Mouse (Mus musculus) right cerebral cortex, postnatal 10 days (tissue): ENCODE measurements around the gene Vps25.

Source experiments
- DNase-seq, 2 experiments: peaks; one replicate each; pipeline ENCODE4 v3.0.0; 2021; ENCODE audit warnings: low spot score in 2 of 2

The Vps25 gene

DNA sequence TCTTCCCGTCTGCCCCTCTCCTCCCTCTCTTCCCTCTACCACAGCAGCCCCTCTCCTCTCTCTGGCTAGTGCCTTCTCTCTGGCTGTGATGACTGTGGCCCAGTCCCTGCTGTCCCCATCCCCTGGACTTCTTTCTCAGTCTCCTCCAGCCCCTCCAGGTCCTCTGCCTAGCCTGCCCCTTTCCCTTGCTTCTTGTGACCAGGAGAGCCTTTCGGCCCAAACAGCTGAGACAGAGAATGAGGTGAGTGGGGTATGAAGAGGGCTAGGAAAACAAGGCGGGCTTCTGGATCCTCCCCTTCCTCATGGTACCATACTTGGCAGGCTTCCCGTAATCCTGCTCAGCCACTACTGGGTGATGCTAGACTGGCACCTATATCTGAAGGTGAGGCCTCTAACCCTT is 21.8 kb downstream of the Vps25 start:
- DNase-seq: no peak

GRCm38 (mm10) chr11:101276319-101277070 is 23.0 kb downstream of the Vps25 start:
- DNase-seq: no peak

GRCm38 (mm10) chr11:101277381-101278222 is 24.1 kb downstream of the Vps25 start:
- DNase-seq: no peak

DNA sequence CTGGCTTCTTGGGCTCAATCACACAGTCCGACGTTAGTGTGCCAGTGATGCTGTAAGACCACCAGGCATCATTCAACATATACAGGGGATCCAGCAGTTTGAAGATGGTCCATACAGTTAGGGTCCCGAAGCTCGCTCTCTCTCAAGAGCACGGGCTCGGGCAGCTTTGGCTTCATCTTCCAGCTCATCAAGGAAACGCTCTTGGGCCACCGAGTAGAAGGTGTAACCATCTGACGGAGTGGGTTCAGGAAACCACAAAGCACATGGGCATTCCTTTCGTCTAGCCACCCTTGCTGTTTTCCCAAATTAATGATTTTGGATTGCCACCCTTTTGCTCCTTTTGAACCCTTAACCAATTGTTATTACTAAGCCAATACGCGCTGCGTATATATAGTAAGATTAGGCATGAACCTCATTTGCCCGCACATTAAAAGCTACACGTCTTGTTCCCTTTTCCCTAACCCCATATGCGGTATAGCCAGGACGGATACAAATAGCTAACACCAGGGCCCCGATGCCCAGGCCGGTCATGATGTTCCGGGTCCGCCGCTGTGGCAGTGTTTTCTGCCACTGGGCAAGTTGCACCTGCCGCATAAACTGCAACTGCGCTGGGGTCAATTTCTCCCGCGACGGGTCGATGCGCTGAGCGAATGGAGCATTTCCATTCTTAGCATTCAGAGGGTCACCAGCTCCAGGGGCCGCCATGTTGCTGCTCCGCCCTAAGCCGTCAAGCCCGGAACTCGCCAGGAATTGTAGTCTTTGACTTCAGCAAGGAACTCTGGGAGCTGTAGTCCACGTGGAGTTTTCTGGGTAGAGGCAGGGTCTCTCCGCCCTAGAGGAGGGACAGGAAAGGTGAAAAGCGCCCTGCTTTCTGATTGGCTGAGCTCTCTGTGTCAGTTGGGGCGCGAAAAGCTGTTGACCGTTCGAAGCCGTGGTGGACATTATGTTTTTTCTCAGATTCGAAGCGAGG is 25.0 kb downstream of the Vps25 start, which contains the start of the genes Cntd1 and Coa3:
Gene Cntd1, plus strand, starts transcription at position 790 of the 970 bp plus-strand sequence.
Gene Coa3, minus strand, starts transcription at position 892 of the 970 bp plus-strand sequence.
- DNase-seq: peak; percentile 92 to 94

- DNase-seq: no peak
These were observed 25.7 kb downstream of the Vps25 start for GRCm38 (mm10) chr11:101279193-101279569.

DNA sequence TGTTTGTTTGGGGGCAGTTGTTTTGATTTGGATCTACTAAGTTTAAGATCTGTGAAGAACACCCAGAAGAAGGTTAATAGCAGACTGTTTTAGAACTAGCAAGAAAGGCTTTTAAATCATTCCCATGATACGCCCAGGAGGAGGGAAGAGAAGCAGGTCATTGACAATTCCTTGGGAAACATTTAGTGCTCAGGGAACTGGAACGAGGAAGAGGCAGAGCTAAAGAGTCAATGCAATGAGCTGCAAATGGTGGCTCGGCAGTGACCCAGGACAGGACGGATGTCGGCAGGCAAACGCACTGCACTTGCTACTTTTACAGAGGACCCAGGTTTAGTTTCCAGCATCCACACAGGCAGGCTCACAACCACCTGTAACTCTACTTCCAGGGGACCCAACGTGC is 27.3 kb downstream of the Vps25 start:
- DNase-seq: no peak

DNA sequence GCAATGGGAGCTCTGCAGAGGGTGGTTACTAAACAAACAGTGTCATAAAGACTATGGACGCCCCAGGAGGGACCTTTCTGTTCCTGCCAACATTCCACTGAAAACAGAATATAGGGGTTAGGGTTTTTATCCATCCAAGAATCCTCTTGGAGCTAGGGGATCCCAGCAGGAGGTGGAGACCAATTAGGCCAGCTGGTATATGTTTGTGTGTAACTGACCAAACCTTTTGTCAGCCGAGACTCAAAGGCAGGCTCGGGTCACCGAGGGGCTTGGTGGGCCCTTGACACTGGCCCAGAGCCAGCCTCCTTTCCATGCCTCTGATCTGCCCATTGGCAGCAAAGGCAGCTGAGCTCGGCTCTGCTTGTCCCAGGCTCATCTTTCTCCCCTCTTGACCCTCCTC is 29.4 kb downstream of the Vps25 start:
- DNase-seq: no peak

DNA sequence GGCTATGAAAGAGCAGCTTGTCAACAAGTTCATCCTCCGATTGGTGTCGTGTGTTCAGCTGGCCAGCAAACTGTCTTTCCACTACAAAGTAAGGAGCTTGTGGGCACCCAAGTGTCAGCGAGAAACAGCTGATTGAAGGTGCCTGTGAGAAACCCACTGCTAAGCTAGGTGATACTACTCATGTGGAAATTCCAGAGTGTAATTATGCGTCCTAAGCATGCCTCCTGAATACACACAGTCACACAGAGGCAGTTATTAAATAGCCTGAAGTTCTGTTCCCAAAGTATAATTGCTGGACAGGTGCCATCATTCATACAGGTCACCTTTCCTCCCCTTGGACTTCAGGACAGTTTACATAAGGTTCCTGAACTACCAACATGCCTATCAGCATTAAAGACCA is 30.3 kb downstream of the Vps25 start:
- DNase-seq: no peak

DNA sequence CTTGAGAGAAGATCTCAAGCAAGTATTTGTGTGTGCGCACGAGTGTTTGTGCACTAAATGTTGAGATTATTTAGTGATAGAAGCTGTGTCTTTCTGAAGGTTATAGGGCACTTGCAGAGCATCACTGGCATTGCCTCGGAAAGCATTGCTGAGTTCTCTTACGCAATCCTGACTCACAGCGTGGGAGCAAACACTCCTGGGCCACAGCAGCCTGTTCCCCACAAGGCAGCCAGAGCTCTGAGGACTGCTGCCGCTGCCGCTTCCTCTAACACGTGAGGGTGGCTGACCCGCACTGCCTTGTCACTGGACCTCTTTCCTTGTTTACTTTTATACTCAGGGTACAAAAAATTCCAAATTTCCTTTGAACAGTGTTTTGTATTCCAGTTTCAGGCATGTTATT is 33.8 kb downstream of the Vps25 start:
- DNase-seq: no peak

DNA sequence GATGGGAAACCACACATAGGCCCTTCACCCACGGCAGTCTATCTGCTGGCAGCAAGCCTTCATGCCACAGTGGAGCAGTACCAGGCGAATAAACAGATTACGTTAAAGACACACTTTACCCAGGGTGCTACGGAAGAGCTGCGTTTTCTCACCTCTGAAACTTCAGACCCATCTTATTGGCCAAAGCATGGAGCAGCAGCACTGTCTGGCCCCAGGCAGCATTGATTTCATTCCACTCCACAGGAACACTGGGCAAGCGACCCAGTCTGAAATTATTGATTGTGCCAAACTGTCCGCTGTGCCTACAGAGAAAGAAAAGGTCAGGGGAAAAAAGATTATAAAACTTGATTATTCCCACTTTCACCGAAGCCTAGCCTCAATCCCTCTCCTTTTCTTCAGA is 37.7 kb downstream of the Vps25 start:
- no peak for DNase-seq

- DNase-seq: no peak
These were observed 41.7 kb downstream of the Vps25 start for GRCm38 (mm10) chr11:101295191-101295590.

DNA sequence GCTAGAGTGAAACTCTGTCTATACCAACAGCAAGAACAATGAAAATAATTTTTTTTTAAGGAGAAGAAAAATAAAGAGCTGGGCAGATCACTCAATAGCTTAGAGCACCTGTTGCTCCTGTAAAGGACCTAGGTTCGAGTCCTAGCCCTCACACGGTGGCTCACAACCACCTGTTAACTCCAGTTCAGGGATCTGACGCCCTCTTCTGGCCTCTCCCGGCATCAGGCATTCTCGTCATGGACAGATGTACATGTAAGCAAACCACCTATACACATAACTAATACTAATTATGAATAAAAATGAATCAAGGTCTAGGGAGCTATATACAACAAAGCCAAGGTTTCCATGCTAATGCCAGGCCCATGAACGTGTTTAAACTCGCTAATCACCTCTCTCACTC is 47.4 kb downstream of the Vps25 start:
- no peak for DNase-seq

DNA sequence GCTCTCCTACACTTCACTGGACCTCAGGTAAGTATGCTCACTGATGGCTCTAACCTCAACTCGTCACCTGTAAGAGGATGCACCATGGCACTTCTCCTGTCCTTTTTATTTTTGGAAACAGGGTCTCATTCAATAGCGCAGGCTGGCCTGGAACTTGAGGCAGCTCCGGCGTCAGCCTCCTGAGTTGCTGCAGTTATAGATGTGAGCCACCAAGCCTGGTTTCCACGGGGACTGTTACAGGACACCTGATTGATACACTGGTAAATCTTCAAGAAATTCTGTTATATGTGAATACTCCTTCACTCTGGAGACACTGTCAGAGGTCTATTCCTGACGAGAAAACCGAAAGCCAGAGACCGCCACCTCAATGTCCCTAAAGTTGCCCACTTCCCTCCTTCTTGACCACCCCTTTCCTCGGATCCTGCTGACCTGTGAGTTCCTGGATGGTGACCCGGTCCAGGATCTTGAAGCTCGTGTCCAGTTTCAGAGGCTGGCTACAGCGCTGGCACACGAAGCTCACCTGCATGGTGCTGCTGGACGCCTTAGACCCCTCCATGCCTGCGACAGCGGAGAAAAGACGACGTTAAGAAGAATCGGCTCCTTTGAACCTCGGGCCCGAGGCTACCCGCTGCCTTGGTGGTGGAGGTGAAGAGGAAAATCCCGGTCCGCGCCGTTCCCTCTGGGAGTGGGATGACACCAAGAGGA is 47.9 kb downstream of the Vps25 start:
- no peak for DNase-seq

DNA sequence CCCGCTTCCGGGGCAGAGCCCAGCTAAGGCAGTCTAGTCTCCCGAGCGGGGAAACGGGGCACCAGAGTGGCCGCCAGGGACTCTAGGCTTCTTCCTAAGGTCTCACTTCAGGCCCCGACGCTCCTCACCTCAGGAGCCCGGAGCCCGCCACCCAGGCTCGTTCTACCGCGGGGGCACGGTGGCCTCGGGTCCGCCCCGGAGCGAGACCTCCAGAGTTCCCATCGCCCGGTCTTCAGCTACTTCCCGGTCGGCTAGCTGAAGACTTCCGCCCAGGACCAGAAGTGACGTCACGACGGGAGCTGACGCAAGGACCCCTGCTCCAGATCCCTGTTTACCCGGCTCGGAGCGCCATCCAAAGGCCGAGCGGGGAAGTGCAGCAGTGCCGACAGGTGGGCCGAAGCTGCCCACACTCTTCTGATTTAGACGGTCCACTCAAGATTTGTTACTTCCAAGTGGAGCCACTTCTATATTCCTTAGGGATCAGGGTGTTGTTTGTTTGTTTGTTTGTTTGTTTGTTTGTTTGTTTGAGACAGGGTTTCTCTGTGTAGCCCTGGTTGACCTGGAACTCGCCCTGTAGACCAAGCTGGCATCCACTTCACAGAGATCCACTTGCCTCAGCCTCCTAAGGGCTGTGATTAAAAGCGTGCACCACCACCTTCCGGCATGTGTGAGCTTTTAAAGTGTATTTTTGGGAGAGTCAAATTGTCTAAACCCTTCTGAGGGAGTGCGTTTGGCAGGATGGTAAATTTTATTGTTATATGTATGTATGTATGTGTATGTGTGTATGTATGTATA is 48.7 kb downstream of the Vps25 start, which contains the start of gene Becn1:
Gene Becn1, minus strand, starts transcription at position 283 of the 795 bp plus-strand sequence.
- peak; percentile 97 to 98 for DNase-seq

GRCm38 (mm10) chr11:101307744-101308143 is 54.2 kb downstream of the Vps25 start:
- DNase-seq: no peak
